Mouse (Mus musculus): ENCODE results near the gene Lrrc3. TPM values are rescaled to one million over a fixed set of nuclear protein-coding genes. Genes with fewer than 3 reads are reported as not detected.

Gene Lrrc3
- polyA plus RNA-seq, 1 experiment from 2014 or later, result 2.7 TPM

DNA sequence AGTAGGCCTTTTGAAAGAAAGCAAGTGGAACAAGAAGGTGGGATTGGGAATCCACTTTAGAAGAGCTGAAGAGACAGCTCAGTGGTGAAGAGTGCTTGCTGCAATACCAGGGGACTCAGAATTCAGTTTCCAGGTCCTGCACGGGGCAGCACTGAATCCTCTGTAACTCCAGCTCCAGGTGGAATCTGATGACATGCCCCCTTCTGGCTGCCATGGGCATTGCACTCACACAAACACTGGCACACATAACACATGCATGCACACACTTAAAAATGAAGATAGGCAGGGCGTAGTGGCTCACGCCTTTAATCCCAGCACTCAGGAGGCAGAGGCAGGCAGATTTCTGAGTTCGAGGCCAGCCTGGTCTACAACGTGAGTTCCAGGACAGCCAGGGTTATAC, 19.8 kb downstream of the Lrrc3 start:
- Histone ChIP-seq H3K4me3 (ENCODE audit: low read depth, low read length) (no peak overlapping the region), H3K27ac (ENCODE audit: low read depth, low read length) (no peak overlapping the region), H3K4me2 (no peak overlapping the region), H3K36me3 (ENCODE audit: control insufficient read depth, insufficient read depth, low read length) (no peaks in the 10 kb centered on the region), H3K27me3 (ENCODE audit: control insufficient read depth, insufficient read depth, low read length) (no peaks in the 10 kb centered on the region), H3K9me3 (ENCODE audit: control insufficient read depth, low read length) (no peaks in the 10 kb centered on the region), H3K9ac (ENCODE audit: low read length) (no peak overlapping the region), H3K4me1 (ENCODE audit: control insufficient read depth, insufficient read depth, low read length) (no peaks in the 10 kb centered on the region)
- DNase-seq (ENCODE audit: low spot score, missing footprints) (no peak), ATAC-seq (ENCODE audit: low FRiP score) (no peak)
- 85% methylated on average over 5 of the region's 5 CpGs for WGBS

DNA sequence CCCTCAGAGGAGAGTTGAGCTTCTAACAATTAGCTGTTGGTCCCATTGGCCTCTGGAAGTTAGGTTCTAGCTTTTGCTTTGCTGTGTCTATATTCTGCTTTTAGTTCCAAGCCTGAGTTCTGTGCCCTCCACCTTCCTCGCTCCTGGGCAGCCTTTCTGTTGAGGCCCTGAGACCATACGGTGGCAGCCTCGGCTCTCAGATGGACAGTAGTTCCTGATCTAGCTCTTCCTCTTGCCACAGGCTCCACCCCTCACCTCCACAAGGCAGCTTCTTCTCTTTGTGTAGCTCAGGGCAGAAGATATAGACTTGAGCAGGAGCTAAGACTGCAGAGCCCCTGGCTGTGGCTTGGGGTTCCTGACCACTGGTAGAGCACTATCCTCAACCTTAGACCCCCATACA, 22.0 kb downstream of the Lrrc3 start:
- WGBS, result 86% methylated on average over 3 of the region's 3 CpGs
- Histone ChIP-seq H3K27ac (ENCODE audit: low read depth, low read length) (no peak overlapping the region), H3K9ac (ENCODE audit: low read length) (no peak overlapping the region)

DNA sequence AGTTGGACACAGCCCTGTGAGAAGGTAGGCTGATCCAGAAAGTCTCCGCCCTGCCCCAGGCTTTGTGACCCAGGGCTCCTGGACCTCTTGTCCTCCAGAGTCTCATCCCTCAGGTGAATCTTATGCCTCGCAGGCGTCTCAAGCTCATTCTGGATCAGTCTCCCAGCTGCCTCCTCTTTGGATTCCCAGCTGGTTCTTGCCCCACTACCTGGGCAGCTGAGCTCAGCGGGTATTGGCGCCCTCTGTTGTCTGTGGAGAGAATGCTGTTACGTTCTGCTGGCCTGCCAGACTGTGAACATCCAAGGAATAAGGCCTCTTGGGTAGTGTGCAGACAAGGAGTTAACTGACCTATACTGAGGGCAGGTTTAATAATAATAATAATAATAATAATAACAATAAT, 23.4 kb downstream of the Lrrc3 start:
- no peaks in the 10 kb centered on the region for H3K27me3 ChIP-seq (ENCODE audit: control insufficient read depth, insufficient read depth, low read length)
- no peaks in the 10 kb centered on the region for H3K36me3 ChIP-seq (ENCODE audit: control insufficient read depth, insufficient read depth, low read length)
- DNase-seq (ENCODE audit: low spot score, missing footprints), result peak; percentile 60
- ATAC-seq (ENCODE audit: low FRiP score), result no peak
- H3K9me3 ChIP-seq (ENCODE audit: control insufficient read depth, low read length), result no peaks in the 10 kb centered on the region
- no peak overlapping the region for H3K4me3 ChIP-seq (ENCODE audit: low read depth, low read length)
- WGBS, result 61% methylated on average over 6 of the region's 6 CpGs
- H3K4me1 ChIP-seq (ENCODE audit: control insufficient read depth, insufficient read depth, low read length), result no peaks in the 10 kb centered on the region
- H3K9ac ChIP-seq (ENCODE audit: low read length), result no peak overlapping the region
- no peak overlapping the region for H3K27ac ChIP-seq (ENCODE audit: low read depth, low read length)
- H3K4me2 ChIP-seq, result no peak overlapping the region

More for the DNA sequence above, 22.0 kb downstream of the Lrrc3 start:
- Histone ChIP-seq H3K27me3 (ENCODE audit: control insufficient read depth, insufficient read depth, low read length) (no peaks in the 10 kb centered on the region), H3K4me2 (no peak overlapping the region), H3K4me1 (ENCODE audit: control insufficient read depth, insufficient read depth, low read length) (no peaks in the 10 kb centered on the region), H3K9me3 (ENCODE audit: control insufficient read depth, low read length) (no peaks in the 10 kb centered on the region), H3K4me3 (ENCODE audit: low read depth, low read length) (no peak overlapping the region), H3K36me3 (ENCODE audit: control insufficient read depth, insufficient read depth, low read length) (no peaks in the 10 kb centered on the region)
- peak; percentile 53 for DNase-seq (ENCODE audit: low spot score, missing footprints)
- ATAC-seq (ENCODE audit: low FRiP score), result no peak

DNA sequence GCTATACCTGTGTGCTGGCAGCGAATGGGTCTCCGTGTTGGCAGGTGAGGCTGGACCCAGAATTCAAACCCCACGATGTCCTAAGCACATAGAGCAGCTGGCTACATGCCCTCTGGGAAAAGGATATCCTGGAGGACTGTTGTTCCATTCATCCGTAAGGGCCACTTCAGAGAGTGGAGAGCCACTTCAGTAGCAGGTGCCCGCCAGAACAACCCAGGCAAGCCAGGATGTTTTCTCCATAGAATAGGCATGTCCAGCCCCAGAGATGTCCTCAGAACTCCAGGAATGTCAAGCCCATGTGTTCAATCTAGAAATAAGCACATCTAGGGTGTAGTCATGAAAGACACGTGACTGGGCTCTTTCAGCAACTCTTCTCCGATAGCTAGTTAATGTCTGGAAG, 32.7 kb downstream of the Lrrc3 start:
- no peak overlapping the region for H3K4me2 ChIP-seq
- H3K27me3 ChIP-seq (ENCODE audit: control insufficient read depth, insufficient read depth, low read length), result no peaks in the 10 kb centered on the region
- no peak overlapping the region for H3K9ac ChIP-seq (ENCODE audit: low read length)
- no peaks in the 10 kb centered on the region for H3K36me3 ChIP-seq (ENCODE audit: control insufficient read depth, insufficient read depth, low read length)
- H3K27ac ChIP-seq (ENCODE audit: low read depth, low read length), result no peak overlapping the region
- ATAC-seq (ENCODE audit: low FRiP score) (no peak), DNase-seq (ENCODE audit: low spot score, missing footprints) (no peak)
- no peaks in the 10 kb centered on the region for H3K9me3 ChIP-seq (ENCODE audit: control insufficient read depth, low read length)
- WGBS, result 87% methylated on average over 7 of the region's 7 CpGs
- H3K4me3 ChIP-seq (ENCODE audit: low read depth, low read length), result no peak overlapping the region
- H3K4me1 ChIP-seq (ENCODE audit: control insufficient read depth, insufficient read depth, low read length), result no peaks in the 10 kb centered on the region

DNA sequence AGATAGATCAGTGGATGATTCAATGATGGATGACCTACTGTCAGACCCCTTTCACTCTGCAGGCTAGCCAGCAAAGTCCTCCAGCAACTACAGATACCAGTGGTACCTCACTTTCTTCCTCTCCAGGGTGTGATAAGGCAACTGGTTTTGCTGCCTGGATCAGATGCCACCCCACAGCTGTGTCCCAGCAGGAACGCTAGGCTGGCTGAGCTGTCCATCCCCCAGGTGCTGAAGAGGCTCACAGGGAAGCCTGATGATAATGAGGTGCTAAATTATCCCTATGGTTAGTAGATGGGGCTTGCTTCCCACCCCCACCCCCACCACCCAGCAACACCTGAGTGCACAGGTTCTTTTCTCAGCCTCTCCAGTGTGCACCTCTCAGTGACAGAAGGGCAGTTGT, 34.8 kb downstream of the Lrrc3 start:
- H3K27me3 ChIP-seq (ENCODE audit: control insufficient read depth, insufficient read depth, low read length), result no peaks in the 10 kb centered on the region
- H3K4me1 ChIP-seq (ENCODE audit: control insufficient read depth, insufficient read depth, low read length), result no peaks in the 10 kb centered on the region
- H3K9ac ChIP-seq (ENCODE audit: low read length), result no peak overlapping the region
- no peak overlapping the region for H3K27ac ChIP-seq (ENCODE audit: low read depth, low read length)
- H3K4me3 ChIP-seq (ENCODE audit: low read depth, low read length), result no peak overlapping the region
- H3K36me3 ChIP-seq (ENCODE audit: control insufficient read depth, insufficient read depth, low read length), result no peaks in the 10 kb centered on the region
- 30% methylated on average over 1 of the region's 1 CpGs for WGBS
- H3K4me2 ChIP-seq, result no peak overlapping the region
- ATAC-seq (ENCODE audit: low FRiP score) (no peak), DNase-seq (ENCODE audit: low spot score, missing footprints) (no peak)
- H3K9me3 ChIP-seq (ENCODE audit: control insufficient read depth, low read length), result no peaks in the 10 kb centered on the region

DNA sequence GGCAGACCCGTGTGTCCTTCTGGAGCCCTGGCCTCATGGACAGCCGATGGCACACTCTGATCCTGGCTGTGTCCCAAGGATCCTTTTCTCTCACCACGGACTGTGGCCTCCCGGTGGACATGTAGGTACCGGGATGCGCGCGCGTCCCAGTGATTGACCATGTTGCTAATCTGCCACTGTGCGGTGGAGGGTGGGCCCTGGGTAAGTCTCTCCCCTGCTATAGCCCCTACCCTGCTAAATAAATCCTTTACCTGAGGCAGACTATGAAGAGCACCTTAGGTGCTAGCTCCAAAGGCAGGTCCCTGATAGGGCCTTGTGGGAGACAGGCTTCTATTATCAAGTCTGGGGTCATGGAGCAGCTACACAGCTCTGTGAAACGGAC, 37.6 kb downstream of the Lrrc3 start:
- DNase-seq (ENCODE audit: low spot score, missing footprints), result no peak
- H3K4me3 ChIP-seq (ENCODE audit: low read depth, low read length), result peak overlapping the region; percentile 18; the same call in 1 of the 2 replicates
- no peak overlapping the region for H3K27ac ChIP-seq (ENCODE audit: low read depth, low read length)
- H3K36me3 ChIP-seq (ENCODE audit: control insufficient read depth, insufficient read depth, low read length), result no peaks in the 10 kb centered on the region
- peak; percentile 31; the same call in 1 of the 2 replicates for ATAC-seq (ENCODE audit: low FRiP score)
- no peaks in the 10 kb centered on the region for H3K9me3 ChIP-seq (ENCODE audit: control insufficient read depth, low read length)
- WGBS, result 51% methylated on average over 11 of the region's 11 CpGs
- no peaks in the 10 kb centered on the region for H3K27me3 ChIP-seq (ENCODE audit: control insufficient read depth, insufficient read depth, low read length)
- H3K4me1 ChIP-seq (ENCODE audit: control insufficient read depth, insufficient read depth, low read length), result no peaks in the 10 kb centered on the region
- H3K4me2 ChIP-seq, result peak overlapping the region; percentile 26
- H3K9ac ChIP-seq (ENCODE audit: low read length), result peak overlapping the region; percentile 38

DNA sequence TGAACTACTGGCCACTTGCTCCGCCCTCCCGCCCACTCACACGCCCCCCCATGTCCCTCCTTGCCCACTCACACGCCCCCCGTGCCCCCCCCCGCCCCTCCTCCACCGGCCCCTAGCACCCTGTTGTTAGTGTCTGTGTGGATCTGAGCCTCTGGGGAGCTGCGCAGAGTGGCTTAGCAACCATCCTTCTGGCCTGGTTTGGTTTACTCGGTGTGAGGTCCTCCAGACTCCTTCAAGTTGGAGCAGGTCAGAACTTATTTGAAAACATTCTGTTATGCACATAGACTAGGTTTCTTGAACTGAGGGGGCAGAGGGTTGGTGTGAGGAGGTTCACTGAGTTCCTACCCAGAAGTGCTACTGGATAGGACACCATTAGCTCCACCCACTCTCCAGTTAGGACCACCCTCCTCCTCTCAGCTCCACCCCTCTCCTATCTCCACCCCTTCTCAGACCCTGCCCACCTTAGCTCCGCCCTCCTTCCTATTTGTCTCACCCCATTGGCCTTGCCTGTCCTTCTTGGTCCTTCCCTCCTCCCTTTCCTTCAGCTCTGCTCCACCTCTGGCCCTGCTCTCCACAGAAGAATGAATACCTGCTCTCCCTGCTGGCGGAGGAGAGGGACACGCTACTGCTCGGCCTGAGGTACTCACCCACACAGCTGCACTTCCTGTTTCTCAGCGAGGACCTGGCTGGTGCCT, 38.1 kb downstream of the Lrrc3 start:
- peak; percentile 84 for DNase-seq (ENCODE audit: low spot score, missing footprints)

DNA sequence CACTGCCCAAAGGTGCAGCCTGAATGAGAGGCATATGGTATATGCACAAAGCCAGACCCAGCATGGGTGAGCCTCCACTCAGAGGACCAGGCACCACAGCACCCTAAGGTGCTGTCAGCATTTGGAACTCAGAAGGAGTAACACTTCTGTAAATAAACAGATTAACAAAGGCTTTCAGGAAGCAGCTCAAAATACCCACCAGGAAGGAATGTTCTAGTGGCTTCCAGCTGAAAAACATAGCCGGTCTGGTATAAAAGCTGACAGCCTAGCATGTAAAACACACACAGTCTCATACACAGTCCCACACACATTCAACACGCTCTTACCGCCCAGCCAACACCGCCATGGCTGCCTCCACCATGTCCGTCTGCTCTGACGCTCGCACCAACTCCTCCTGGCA, 40.7 kb downstream of the Lrrc3 start, which contains the start of gene Gm3285:
Gene Gm3285 (plus strand): TSS at position 301 of the 400 bp plus-strand sequence.
- H3K9ac ChIP-seq (ENCODE audit: low read length), result no peak within 1 kb of the TSS
- no peaks in the 10 kb centered on the region for H3K36me3 ChIP-seq (ENCODE audit: control insufficient read depth, insufficient read depth, low read length)
- H3K27me3 ChIP-seq (ENCODE audit: control insufficient read depth, insufficient read depth, low read length), result no peaks in the 10 kb centered on the region
- H3K4me2 ChIP-seq, result no peak within 1 kb of the TSS
- WGBS, result 48% methylated on average over 7 of the region's 7 CpGs
- DNase-seq (ENCODE audit: low spot score, missing footprints) (peak; percentile 72), ATAC-seq (ENCODE audit: low FRiP score) (no peak)
- H3K4me1 ChIP-seq (ENCODE audit: control insufficient read depth, insufficient read depth, low read length), result no peaks in the 10 kb centered on the region
- H3K9me3 ChIP-seq (ENCODE audit: control insufficient read depth, low read length), result no peaks in the 10 kb centered on the region
- no peak within 1 kb of the TSS for H3K4me3 ChIP-seq (ENCODE audit: low read depth, low read length)
- no peak within 1 kb of the TSS for H3K27ac ChIP-seq (ENCODE audit: low read depth, low read length)

More for the DNA sequence above, 38.1 kb downstream of the Lrrc3 start:
- Histone ChIP-seq H3K9me3 (ENCODE audit: control insufficient read depth, low read length) (no peaks in the 10 kb centered on the region), H3K4me3 (ENCODE audit: low read depth, low read length) (peak overlapping the region; percentile 18; the same call in 1 of the 2 replicates), H3K27ac (ENCODE audit: low read depth, low read length) (no peak overlapping the region), H3K36me3 (ENCODE audit: control insufficient read depth, insufficient read depth, low read length) (no peaks in the 10 kb centered on the region), H3K27me3 (ENCODE audit: control insufficient read depth, insufficient read depth, low read length) (no peaks in the 10 kb centered on the region), H3K4me1 (ENCODE audit: control insufficient read depth, insufficient read depth, low read length) (no peaks in the 10 kb centered on the region), H3K4me2 (peak overlapping the region; percentile 26), H3K9ac (ENCODE audit: low read length) (peak overlapping the region; percentile 38; the same call in 1 of the 2 replicates)
- ATAC-seq (ENCODE audit: low FRiP score), result peak; percentile 88
- WGBS, result 42% methylated on average over 14 of the region's 14 CpGs

DNA sequence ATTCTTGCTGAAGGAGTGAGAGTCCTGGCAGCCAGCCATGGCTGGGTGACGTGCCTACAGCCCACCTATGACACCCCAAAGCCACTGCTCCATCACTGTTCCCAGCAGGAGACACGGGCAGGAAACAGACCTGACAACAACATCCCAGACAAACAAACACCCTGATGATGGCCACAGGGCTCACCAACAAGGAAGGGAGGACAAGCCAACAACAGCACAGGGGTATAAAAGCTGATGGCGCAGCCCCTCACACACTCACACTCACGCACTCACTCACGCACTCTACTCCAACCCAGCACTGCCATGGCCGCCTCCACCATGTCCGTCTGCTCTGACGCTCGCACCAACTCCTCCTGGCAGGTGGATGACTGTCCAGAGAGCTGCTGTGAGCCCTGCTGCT, 49.8 kb downstream of the Lrrc3 start, which contains the start of gene Gm10318:
Gene Gm10318 (plus strand): TSS at position 301 of the 400 bp plus-strand sequence.
- Histone ChIP-seq H3K4me1 (ENCODE audit: control insufficient read depth, insufficient read depth, low read length) (no peaks in the 10 kb centered on the region), H3K4me2 (no peak within 1 kb of the TSS), H3K9me3 (ENCODE audit: control insufficient read depth, low read length) (no peaks in the 10 kb centered on the region), H3K9ac (ENCODE audit: low read length) (no peak within 1 kb of the TSS), H3K36me3 (ENCODE audit: control insufficient read depth, insufficient read depth, low read length) (no peaks in the 10 kb centered on the region), H3K4me3 (ENCODE audit: low read depth, low read length) (no peak within 1 kb of the TSS), H3K27me3 (ENCODE audit: control insufficient read depth, insufficient read depth, low read length) (no peaks in the 10 kb centered on the region), H3K27ac (ENCODE audit: low read depth, low read length) (no peak within 1 kb of the TSS)
- no peak for DNase-seq (ENCODE audit: low spot score, missing footprints)
- 67% methylated on average over 9 of the region's 9 CpGs for WGBS
- ATAC-seq (ENCODE audit: low FRiP score), result no peak
